Mouse (Mus musculus): Measurements from ENCODE around the gene Eva1c.

DNA sequence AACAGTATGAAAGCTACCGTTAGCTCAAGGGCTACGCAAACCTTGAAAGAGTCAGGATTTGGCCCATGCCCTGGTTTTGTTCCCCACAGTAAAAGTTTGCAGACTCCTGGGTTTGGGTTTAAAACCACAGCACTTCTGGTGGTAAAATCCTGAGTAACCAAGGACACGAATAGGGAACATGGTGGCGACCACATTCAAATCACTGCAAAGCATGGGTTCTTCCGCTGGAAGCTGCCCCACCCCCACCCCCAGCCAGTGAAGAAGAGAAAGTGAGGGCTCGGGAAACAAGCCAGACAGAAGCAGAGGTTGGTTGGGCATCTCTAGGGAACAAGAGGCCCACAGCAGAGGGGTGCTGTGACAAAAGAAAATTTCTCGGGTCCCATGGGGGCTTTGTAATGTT, 80.7 kb downstream of the Eva1c start:
- no peak for TF ChIP-seq EP300 (IDR thresholded peaks at IDR 0.05; ENCODE audit: insufficient read depth, low read depth, low read length)
- TF ChIP-seq POLR2A (IDR thresholded peaks at IDR 0.05; ENCODE audit: insufficient read depth, low read depth, low read length) = no peak
- no peak for TF ChIP-seq CTCF (IDR thresholded peaks at IDR 0.05)

Measured in heart, adult 2 months (tissue).